Mouse (Mus musculus) liver, adult 2 months (tissue): ENCODE results near the gene Polr2j.

Experiments used
- CTCF ChIP-seq: fragments of 200-500 bp; IDR thresholded peaks from 2 replicates; pipeline ENCODE4 v1.5.1; 2011; ENCODE audit warnings: low read depth, low read length, control low read depth
- POLR2A ChIP-seq: fragments of 200-500 bp; IDR thresholded peaks from 2 replicates; pipeline ENCODE4 v1.6.1; 2011; ENCODE audit warnings: low read length, control low read depth; ENCODE audit not compliant: insufficient read depth; ENCODE audit errors: extremely low read depth

DNA sequence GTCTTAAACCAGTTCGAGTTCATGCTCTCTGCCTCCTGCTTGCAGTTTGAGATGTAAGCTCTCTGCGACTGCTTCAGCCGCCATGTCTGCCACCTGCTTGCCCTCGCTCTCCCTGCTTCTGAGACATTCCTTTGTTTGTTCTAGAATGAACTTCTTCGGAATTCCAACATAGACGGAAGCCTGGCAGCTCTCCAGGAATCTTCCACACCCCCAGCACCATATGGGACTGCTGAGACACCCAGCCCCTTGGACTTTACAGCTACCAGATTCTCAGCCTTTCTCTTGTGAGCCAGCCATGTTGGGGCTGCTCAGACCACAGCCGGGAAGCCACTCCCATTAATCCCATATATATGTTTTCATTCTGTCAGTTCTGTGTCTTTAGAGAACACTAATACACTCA is 40.1 kb upstream of the Polr2j start:
- TF ChIP-seq POLR2A (no peak), CTCF (no peak)
